Mouse (Mus musculus) heart, adult 2 months (tissue): ENCODE results near the gene Fam189a1.

ENCODE experiments used
- CTCF ChIP-seq: fragments of 200-600 bp; IDR thresholded peaks from 2 replicates; pipeline ENCODE4 v1.8.1; 2022; ENCODE audit warnings: antibody characterized with exemption, mild to moderate bottlenecking, moderate library complexity
- EP300 ChIP-seq: fragments of 200-500 bp; IDR thresholded peaks from 2 replicates; pipeline ENCODE4 v1.6.1; 2011; ENCODE audit warnings: low read depth, low read length, control low read depth; ENCODE audit not compliant: insufficient read depth
- POLR2A ChIP-seq: fragments of 200-500 bp; IDR thresholded peaks from 2 replicates; pipeline ENCODE4 v1.6.1; 2011; ENCODE audit warnings: mild to moderate bottlenecking, low read depth, low read length, control low read depth; ENCODE audit not compliant: insufficient read depth

DNA sequence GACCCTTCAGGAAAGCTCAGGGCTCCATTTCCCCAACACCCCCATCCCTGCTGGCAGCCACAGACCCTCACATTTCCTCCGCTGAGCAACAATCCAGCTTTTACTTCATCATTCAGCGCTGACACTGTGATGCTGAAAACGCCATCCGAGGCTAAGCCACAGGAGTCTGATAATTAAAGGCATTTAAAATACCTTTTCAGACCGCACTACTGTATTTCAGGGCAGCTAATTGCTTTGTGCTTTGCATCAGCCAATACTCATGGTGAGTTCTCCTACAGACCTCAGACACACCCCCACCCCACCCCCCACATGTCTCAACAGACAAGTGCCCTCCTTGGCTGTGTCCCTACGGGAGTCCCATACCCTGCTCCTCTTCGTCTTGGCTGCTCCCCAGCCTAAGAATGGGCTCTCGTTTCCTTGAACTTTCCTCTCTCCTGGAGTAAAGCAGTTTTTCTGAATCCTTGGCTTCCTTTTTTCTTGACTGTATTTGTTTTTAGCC, 160.4 kb downstream of the Fam189a1 start:
- no peak for TF ChIP-seq CTCF
- no peak for TF ChIP-seq EP300
- TF ChIP-seq POLR2A: no peak
